Mouse (Mus musculus) ES-Bruce4 (cell line): ENCODE measurements around the gene Ctsa. TPM values are rescaled to one million over a fixed set of nuclear protein-coding genes. Genes with fewer than 3 reads are reported as not detected.

Source experiments
- H3K27ac ChIP-seq: 2 replicates; pipeline ENCODE4 v1.5.1; 2012; ENCODE audit warnings: low read length, inconsistent platforms; ENCODE audit not compliant: insufficient read depth
- H3K27me3 ChIP-seq: 2 replicates; pipeline ENCODE4 v1.6.1; 2012; ENCODE audit warnings: mild to moderate bottlenecking, low read length, inconsistent platforms; ENCODE audit not compliant: control insufficient read depth, poor library complexity, insufficient read depth, severe bottlenecking
- H3K36me3 ChIP-seq: 2 replicates; pipeline ENCODE4 v1.6.1; 2012; ENCODE audit warnings: inconsistent platforms, mild to moderate bottlenecking, low read length, moderate library complexity; ENCODE audit not compliant: control insufficient read depth, poor library complexity, insufficient read depth, severe bottlenecking
- H3K4me1 ChIP-seq: one replicate; pipeline ENCODE4 v1.8.1; 2011; ENCODE audit warnings: low read length; ENCODE audit not compliant: control insufficient read depth, insufficient read depth
- H3K4me3 ChIP-seq: 2 replicates; pipeline ENCODE4 v1.5.1; 2011; ENCODE audit warnings: low read depth, mild to moderate bottlenecking, low read length
- H3K9ac ChIP-seq: 2 replicates; pipeline ENCODE4 v1.6.1; 2012; ENCODE audit warnings: low read depth, mild to moderate bottlenecking, inconsistent platforms; ENCODE audit not compliant: poor library complexity, severe bottlenecking
- H3K9me3 ChIP-seq: replicated peaks from 2 replicates; pipeline ENCODE4 v1.6.1; 2012; ENCODE audit warnings: mild to moderate bottlenecking, low read length, inconsistent platforms; ENCODE audit not compliant: control insufficient read depth, poor library complexity, insufficient read depth, severe bottlenecking
- CTCF ChIP-seq: IDR thresholded peaks from one replicate; pipeline ENCODE4 v1.8.1; 2011; ENCODE audit warnings: low read depth, low read length
- EP300 ChIP-seq: IDR thresholded peaks from 2 replicates; pipeline ENCODE4 v1.6.1; 2011; ENCODE audit warnings: low read depth, low read length; ENCODE audit not compliant: insufficient read depth
- POLR2A ChIP-seq: IDR thresholded peaks from one replicate; pipeline ENCODE4 v1.8.1; 2011; ENCODE audit warnings: low read length; ENCODE audit not compliant: insufficient read depth
- polyA plus RNA-seq: library from polyadenylated mRNA; stranded (reverse); fragments of >200 nt; gene quantifications from 2 replicates; pipeline ENCODE4 v1.2.4, GENCODE M21; 2011; ENCODE audit warnings: low read depth; ENCODE audit not compliant: missing spikeins, insufficient read depth, insufficient read length

The Ctsa gene
- polyA plus RNA-seq = 75.3 and 83.4 TPM in 2 replicates

DNA sequence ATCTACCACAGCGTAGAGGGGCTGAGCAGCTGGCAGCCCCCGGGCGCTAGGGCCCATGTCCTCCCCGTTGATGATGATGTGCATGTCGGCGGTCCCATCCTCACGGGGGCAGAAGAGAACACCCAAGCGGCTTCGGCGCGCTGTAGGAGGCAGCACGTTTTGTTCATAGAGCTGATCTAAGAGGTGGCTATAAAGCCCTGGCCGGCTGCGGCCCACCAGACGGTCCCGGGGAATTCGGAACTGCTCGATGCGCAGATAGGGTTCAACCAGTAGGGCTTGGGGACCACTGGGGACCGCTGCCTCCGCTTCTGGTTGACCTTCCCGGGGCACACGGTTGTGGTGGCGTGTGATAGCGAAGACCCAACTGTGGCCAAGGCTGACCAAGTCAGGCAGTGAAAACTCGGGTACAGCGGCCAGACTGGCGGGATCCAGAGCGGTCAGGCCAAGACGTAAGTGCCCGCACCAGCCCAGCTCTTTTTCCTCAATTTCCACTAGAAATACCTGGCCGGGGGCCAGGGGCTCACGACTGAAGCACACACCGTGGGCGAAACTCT, at the start of gene Ctsa:
Ctsa (plus strand) TSS at position 126 of the 554 bp plus-strand sequence.
- TF ChIP-seq EP300 (0 out of 2 replicates have a peak, but pooled peaks have one; percentile 58), CTCF (peak; percentile 40), POLR2A (no peak)
- Histone ChIP-seq H3K27ac (0 out of 2 replicates have a peak within 1 kb of the TSS, but pooled peaks have one; percentile 12), H3K27me3 (no peaks in the 10 kb centered on the region), H3K9ac (peak within 1 kb of the TSS; percentile 78), H3K4me3 (peak within 1 kb of the TSS; percentile 84), H3K9me3 (no peaks in the 10 kb centered on the region), H3K36me3 (peaks cover 12% of the 10 kb centered on the region), H3K4me1 (no peaks in the 10 kb centered on the region)

DNA sequence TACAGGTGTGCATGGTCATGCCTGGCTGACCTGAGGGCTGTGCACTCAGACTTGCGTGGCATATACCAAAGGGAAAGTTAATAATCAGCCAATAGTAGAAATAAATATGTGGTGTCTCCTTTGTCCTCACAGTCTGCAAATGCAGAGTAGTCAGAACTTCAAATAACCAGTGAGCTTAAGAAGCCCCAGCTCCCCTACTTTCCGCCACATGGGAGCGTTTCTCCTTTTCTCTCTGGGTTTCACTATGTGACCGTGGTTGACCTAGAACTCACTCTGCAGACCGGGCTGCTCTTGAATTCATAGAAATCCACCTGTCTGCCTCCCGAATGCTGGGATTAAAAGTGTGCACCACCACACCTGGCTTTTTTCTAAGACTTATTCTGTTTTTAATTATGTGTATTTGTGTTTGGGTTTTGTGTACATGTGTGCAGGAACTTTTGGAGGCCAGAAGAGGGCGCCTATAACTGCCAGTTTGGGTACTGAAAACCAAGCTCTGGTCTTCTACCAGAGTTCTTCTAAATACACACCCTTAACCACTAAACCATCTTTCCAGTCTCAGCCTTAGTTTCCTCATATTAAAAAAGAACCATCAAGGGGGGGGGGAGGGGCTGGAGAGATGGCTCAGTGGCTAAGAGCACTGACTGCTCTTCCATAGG, 48.6 kb upstream of the Ctsa start:
- Histone ChIP-seq H3K36me3 (no peaks in the 10 kb centered on the region), H3K4me1 (peaks cover 9% of the 10 kb centered on the region), H3K4me3 (no peak overlapping the region), H3K9ac (no peak overlapping the region), H3K9me3 (no peaks in the 10 kb centered on the region), H3K27ac (no peak overlapping the region), H3K27me3 (no peaks in the 10 kb centered on the region)
- TF ChIP-seq EP300 (no peak), CTCF (peak; percentile 13)

DNA sequence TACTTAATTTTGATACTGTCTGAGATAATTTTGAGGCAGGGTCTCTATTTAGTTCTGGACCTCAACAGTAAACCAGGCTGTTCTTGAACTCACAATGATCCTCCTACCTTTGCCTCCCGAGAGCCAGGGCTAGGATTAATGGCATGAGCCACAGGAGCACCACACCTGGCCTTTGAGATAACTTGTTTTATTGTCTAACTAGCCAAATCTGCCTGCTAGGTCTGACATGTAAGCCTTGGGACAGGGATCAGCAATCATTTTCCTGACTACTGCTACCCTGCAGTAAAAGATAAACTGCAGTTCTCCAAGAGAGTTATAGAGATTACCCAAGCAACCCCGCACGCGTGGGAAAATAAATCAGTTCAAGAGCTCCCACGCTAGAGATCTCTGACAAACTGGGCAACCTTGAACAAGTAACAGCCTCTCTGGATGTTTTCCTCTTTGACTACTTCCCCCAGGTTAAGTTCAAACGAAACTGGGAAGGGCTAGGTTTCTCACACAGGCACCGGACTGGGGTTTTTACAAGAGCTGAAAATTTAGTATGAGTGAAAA, 47.7 kb upstream of the Ctsa start:
- no peak overlapping the region for H3K27ac ChIP-seq
- TF ChIP-seq EP300 (no peak), POLR2A (no peak), CTCF (no peak)
- H3K27me3 ChIP-seq = no peaks in the 10 kb centered on the region
- no peaks in the 10 kb centered on the region for H3K36me3 ChIP-seq
- peaks cover 10% of the 10 kb centered on the region for H3K4me1 ChIP-seq
- H3K9me3 ChIP-seq = no peaks in the 10 kb centered on the region
- peak overlapping the region; percentile 82 for H3K9ac ChIP-seq
- peak overlapping the region; percentile 86 for H3K4me3 ChIP-seq

DNA sequence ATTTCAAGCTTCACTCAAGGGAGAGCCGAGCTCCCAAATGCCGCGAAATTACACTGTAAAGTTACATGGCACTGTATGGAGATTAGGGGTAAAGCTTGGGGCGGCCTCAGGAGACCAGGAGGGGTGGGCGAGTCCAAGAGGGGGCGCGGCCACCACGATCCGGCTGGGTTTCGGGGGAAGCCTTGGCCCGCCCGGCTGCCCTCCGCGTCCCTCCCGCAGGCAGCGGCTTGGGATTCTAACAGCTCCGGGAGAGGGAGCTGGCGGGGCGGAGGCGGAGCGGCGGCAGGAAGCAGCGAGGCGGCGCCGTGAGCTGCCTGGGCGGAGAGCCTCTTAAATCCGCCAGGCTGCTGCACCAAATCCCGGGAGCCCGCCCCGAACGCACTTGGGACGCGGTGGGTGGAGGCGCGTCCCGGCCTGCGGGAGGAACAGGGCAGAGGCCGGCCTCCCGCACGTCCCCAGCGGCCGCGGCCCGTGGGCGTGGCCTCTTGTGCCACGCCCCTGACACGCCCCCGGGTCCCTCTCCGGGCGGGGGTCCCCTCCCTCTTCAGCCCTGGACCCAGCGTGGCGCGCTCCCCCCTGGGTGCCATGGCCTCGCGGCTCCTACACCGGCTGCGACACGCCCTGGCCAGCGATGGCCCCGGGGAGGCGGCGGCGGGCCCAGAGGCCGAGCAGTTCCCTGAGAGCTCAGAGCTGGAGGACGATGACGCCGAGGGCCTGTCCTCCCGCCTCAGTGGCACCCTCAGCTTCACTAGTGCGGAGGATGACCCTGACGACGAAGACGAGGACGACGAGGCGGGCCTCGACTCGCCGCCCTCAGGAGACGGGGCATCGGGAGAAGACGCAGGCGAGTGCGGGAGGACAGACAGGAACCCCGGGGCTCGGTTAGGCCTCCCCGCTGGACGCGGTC, 46.9 kb upstream of the Ctsa start, which contains the start of gene Snx21:
Snx21 (plus strand) TSS at position 343 of the 907 bp plus-strand sequence.
- H3K4me1 ChIP-seq = peaks cover 13% of the 10 kb centered on the region
- H3K9me3 ChIP-seq = no peaks in the 10 kb centered on the region
- TF ChIP-seq EP300 (no peak), POLR2A (peak; percentile 15)
- peak within 1 kb of the TSS; percentile 82 for H3K9ac ChIP-seq
- H3K36me3 ChIP-seq = no peaks in the 10 kb centered on the region
- no peak within 1 kb of the TSS for H3K27ac ChIP-seq
- peak within 1 kb of the TSS; percentile 86 for H3K4me3 ChIP-seq
- H3K27me3 ChIP-seq = no peaks in the 10 kb centered on the region

DNA sequence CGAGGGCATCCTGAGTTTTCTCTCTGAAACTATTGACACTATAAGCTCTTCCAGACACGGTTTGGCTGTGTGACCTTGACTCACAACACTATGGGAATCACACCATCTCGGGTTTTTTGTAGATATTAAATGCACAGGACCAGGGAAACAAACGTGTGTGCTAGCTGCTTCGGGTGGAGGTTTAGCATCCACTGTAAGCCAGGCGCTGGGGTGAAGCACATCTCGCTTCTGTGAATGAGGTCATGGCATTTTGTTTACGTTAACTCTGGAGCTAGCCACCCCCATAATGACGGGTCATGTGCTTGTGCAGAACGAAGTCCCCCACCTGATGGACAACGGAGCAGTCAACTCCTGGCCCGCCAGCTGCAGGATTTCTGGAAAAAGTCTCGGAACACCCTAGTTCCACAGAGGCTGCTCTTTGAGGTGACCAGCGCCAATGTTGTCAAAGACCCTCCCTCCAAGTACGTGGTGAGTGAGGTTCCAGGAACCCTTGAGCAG, 46.2 kb upstream of the Ctsa start:
- peak overlapping the region; percentile 82 for H3K9ac ChIP-seq
- no peaks in the 10 kb centered on the region for H3K36me3 ChIP-seq
- no peak for TF ChIP-seq POLR2A
- TF ChIP-seq EP300 = no peak
- no peak for TF ChIP-seq CTCF
- no peak overlapping the region for H3K27ac ChIP-seq
- peak overlapping the region; percentile 86 for H3K4me3 ChIP-seq
- H3K9me3 ChIP-seq = no peaks in the 10 kb centered on the region
- no peaks in the 10 kb centered on the region for H3K27me3 ChIP-seq
- H3K4me1 ChIP-seq = peaks cover 13% of the 10 kb centered on the region
